Mouse (Mus musculus): ENCODE measurements at regions not wholly inside any gene's neighbourhood (a gene's known extent, or its start where the extent isn't known, plus 50 kb on each side); places are given as distances from the start of the nearest gene placed in this dataset.

DNA sequence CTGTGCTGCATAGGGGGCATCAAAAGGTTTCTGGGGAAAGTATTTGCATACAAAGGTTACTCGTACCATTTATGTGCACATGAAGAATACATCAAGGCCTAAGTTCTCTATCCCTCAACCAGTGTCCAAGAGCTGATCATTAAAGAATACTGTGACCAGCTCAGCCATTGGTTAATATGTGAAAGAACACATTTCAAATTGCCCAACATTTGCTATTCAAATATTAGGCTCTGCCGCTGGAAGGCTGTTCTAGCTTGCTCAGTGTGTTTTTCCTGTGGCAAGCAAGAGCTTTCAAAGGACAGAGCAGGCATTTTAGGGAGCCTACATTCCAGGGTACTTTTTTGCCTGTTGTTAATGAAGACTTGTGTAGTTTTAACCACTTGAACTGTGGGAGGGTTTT, 220.8 kb downstream of the Ahr start:
- no peak for DNase-seq

DNA sequence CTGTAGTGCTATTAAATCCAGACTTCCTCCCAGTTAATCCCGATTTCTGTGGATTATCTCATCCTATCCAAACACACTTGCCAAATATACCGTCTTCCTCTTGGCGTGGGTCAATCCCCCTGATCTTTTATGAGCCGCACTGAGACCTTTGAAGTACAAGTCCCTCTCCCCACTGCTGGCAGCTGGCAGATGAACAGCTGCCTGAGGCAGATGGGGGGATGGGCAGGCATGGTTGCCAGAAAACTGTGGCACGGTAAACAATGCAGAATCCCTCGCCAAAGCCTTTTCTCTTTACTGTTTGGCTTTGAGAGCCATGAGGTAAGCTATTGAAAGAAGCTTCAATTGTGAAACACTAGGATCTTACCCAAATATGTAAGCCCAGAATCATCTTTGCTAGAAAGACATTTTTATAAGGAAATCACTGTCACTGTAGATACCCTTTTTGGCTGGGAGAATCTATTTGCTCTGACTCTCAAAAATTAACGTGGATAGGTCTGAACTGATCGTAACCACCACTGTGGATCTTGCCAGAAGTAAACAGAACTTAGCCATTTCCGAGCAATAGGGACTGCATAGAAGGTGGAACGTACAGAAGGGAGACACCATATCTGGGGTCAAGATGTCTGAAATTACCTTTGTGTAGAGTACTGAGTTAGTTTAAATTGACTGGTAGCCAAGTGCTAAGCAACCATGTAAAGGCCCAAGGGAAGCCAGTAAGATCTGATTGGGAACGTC, 221.5 kb downstream of the Ahr start:
- DNase-seq = peak; percentile 76

DNA sequence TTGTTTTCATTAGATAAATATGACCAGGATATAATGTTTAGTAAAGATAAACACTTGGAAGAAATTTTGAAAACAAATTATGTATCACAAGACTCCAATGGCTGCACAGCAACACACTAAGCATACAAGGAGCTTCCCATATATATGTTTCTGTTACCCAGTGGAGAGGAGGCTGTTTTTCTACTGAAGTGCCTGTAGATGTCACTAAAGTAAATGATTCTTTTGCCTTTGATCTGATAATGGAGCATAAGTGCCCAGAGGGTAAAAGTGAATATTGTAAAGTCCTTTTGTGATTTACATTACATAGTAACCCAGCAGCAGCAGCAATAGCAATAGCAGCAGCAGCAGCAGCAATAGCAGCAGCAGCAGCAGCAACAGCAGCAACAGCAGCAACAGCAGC, 226.3 kb downstream of the Ahr start:
- DNase-seq = peak; percentile 49

- DNase-seq = no peak
Measured at GRCm38 (mm10) chr12:35303764-35304717, 230.8 kb downstream of the Ahr start.

- DNase-seq = no peak
Measured at GRCm38 (mm10) chr12:35303188-35303587, 231.7 kb downstream of the Ahr start.

- no peak for DNase-seq
Measured at GRCm38 (mm10) chr12:35294668-35295067, 240.2 kb downstream of the Ahr start.

- DNase-seq = peak; percentile 11
Measured at GRCm38 (mm10) chr12:35293566-35293965, 241.3 kb downstream of the Ahr start.

GRCm38 (mm10) chr12:35291941-35292341, 242.9 kb downstream of the Ahr start:
- no peak for DNase-seq

DNA sequence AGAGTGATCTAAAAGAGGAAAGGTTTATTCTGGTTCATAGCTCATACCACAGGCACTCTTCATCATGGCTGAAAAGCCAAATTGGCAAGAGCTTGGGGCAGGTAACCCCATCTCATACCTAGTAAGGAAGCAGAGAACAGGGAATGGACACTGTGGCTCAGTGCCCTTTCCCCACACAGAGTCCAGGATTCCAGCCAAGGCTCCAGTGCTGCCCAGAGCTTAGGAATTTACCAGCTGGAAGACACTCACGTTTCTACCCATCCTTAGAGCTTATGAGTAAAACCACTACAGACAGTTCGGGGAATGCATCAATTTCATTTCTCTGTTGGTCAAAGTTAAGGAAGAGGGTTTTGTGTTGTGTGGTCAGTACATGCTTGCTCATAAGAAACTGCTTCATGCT, 241.0 kb downstream of the Snx13 start:
- no peak for DNase-seq

GRCm38 (mm10) chr12:35287570-35287969, 240.6 kb downstream of the Snx13 start:
- DNase-seq = no peak

- no peak for DNase-seq
Measured at GRCm38 (mm10) chr12:35286974-35287553, 240.1 kb downstream of the Snx13 start.

DNA sequence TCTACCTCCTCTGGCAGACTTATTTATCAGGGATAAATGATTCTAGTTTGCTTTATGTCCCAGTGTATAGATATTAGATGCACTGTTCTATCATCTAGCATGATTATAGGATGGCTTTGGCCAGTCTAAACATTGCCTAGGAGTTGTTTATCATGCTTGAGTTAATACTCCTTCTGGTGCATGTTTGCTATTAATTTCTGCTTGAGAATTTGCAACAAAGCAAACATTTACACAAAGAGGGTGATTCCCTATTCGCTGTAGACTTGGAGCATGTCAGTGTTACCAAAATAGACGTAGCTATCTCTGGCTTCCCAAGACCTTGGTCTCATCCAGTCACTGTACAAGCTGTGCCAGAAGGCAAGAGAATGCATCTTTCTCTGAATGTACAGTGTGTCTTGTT, 237.4 kb downstream of the Snx13 start:
- no peak for DNase-seq

DNA sequence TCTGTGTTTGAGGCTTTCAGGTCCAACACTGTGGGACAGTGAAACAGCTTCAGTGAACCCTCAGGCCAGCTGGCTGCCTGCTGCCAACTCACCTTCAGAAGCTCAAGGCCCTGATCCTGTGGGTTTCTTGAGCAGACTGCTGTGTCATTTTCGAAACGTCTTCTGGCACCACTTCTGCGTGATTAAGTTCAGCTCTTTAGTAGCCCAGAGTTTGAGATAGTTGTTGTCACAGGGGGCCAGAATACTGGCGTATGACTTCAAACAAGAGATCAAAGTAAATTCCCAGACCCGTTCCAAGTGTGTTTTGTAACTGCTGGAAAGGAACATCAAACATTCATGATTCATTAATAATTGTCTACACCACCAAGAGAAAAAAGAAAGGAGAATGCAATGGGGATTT, 236.9 kb downstream of the Snx13 start:
- DNase-seq = no peak

- no peak for DNase-seq
Measured at GRCm38 (mm10) chr12:35283407-35283806, 236.4 kb downstream of the Snx13 start.

GRCm38 (mm10) chr12:35269465-35269864, 222.5 kb downstream of the Snx13 start:
- no peak for DNase-seq

- no peak for DNase-seq
Measured at GRCm38 (mm10) chr12:35268006-35268405, 221.0 kb downstream of the Snx13 start.

- DNase-seq = no peak
Measured at GRCm38 (mm10) chr12:35267023-35267654, 220.2 kb downstream of the Snx13 start.

- DNase-seq = no peak
Measured at GRCm38 (mm10) chr12:35259781-35260180, 212.8 kb downstream of the Snx13 start.

DNA sequence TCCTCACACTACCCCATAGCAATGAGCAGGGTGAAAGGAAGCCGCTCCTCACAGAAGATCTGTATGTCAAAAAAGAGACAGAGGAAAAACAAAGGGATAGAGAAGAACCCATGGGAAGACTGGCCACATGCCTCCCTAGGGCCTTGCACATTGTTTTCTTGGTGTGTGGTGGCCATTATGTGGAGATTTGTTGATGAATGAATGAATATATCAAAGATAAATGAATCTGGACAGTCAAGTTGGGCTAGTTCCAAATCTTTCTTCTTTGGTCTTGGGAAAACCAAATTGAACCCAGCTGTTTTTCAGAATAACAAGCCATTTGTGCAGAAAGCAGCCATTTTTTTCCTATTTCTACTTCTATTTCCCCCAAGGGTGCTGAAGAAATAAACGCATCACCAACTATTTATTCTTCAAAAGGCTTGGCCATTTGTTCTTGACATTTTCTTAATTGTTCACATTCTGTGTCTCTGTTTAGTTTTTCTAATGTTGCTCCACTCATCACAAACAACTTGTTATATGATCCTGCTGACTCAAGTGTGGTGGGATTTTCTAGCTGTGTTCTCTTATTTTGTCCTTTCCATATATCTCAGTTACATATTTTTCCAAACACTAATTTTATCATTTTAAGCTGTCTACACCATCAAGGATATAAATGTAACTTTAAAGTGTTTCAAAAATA, 208.9 kb downstream of the Snx13 start:
- no peak for DNase-seq

DNA sequence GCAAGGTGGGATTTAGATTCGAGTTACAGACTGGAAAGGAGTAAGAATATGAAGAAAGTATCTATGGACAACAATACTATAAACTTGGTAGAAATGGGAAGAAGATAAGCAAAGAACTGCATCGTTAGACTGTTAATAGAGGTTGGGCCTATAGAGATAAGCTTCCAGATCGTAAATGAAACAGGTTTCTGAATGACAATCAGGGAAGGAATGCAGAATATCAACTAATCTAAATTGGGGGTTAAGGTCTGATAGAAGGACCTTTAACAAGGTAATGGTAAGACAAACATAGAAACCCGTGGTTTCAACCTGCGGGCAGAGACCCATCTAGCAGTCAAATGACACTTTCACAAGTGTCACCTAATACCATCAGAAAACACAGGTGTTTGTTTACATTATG, 201.5 kb downstream of the Snx13 start:
- DNase-seq = no peak

GRCm38 (mm10) chr12:35246226-35247014, 199.4 kb downstream of the Snx13 start:
- DNase-seq = no peak

- DNase-seq = peak; percentile 83
Measured at GRCm38 (mm10) chr12:35232322-35232673, 185.3 kb downstream of the Snx13 start.
